Mouse (Mus musculus) heart, embryonic 11.5 days (tissue): ENCODE results near the gene Rbpj. TPM values are rescaled to one million over a fixed set of nuclear protein-coding genes. Genes with fewer than 3 reads are reported as not detected.
A peak's percentile ranks its signal among the peaks of the same experiment; 100 is the strongest.

Experiments used
- ATAC-seq: fragments of 200-750 bp; cut with Nextera tagmentation; replicated peaks from 2 replicates; pipeline ENCODE4 v1.8.0; 2017; ENCODE audit warnings: moderate library complexity; ENCODE audit not compliant: insufficient number of reproducible peaks, low FRiP score, low TSS enrichment
- H3K27ac ChIP-seq: fragments of 300-500 bp; sonication (generic); 2 replicates; pipeline ENCODE4 v1.5.1; 2014; ENCODE audit warnings: mild to moderate bottlenecking, low read depth, low read length
- H3K27me3 ChIP-seq: fragments of 300-500 bp; sonication (generic); 2 replicates; pipeline ENCODE4 v1.6.1; 2014; ENCODE audit warnings: mild to moderate bottlenecking, low read length, mixed read lengths; ENCODE audit not compliant: control insufficient read depth, insufficient read depth
- H3K36me3 ChIP-seq: fragments of 300-500 bp; sonication (generic); 2 replicates; pipeline ENCODE4 v1.6.1; 2014; ENCODE audit warnings: mild to moderate bottlenecking, low read length, moderate library complexity, mixed read lengths; ENCODE audit not compliant: control insufficient read depth, insufficient read depth
- H3K4me1 ChIP-seq: fragments of 300-500 bp; sonication (generic); 2 replicates; pipeline ENCODE4 v1.6.1; 2014; ENCODE audit warnings: low read length; ENCODE audit not compliant: control insufficient read depth, insufficient read depth
- H3K4me2 ChIP-seq: fragments of 300-500 bp; sonication (generic); 2 replicates; pipeline ENCODE4 v1.6.1; 2014; ENCODE audit warnings: mild to moderate bottlenecking, moderate library complexity
- H3K4me3 ChIP-seq: fragments of 300-500 bp; sonication (generic); 2 replicates; pipeline ENCODE4 v1.5.1; 2014; ENCODE audit warnings: low read depth, low read length
- H3K9ac ChIP-seq: fragments of 300-500 bp; sonication (generic); 2 replicates; pipeline ENCODE4 v1.6.1; 2014; ENCODE audit warnings: mild to moderate bottlenecking, low read depth, low read length, moderate library complexity
- H3K9me3 ChIP-seq: fragments of 300-500 bp; sonication (generic); replicated peaks from 2 replicates; pipeline ENCODE4 v1.6.1; 2016; ENCODE audit warnings: low read length; ENCODE audit not compliant: control insufficient read depth
- WGBS: fragments of 180-500 bp; shearing (Covaris S2); extraction: QIAGEN DNeasy Blood & Tissue Kit; methylation state at CpG from one replicate; pipeline ENCODE4 v1.1.7; 2014; ENCODE audit not compliant: insufficient replicate concordance; 5-methylcytosine and 5-hydroxymethylcytosine counted together
- polyA plus RNA-seq: library from polyadenylated mRNA; unstranded; fragments of >200 nt; fragmentation: Nextera tagmentation; extraction: Ambion mirVana; gene quantifications from 2 replicates; pipeline ENCODE4 v1.2.1, GENCODE M21; 2014

Gene Rbpj
- polyA plus RNA-seq, 1 experiment from 2014 or later: 22.0 TPM

DNA sequence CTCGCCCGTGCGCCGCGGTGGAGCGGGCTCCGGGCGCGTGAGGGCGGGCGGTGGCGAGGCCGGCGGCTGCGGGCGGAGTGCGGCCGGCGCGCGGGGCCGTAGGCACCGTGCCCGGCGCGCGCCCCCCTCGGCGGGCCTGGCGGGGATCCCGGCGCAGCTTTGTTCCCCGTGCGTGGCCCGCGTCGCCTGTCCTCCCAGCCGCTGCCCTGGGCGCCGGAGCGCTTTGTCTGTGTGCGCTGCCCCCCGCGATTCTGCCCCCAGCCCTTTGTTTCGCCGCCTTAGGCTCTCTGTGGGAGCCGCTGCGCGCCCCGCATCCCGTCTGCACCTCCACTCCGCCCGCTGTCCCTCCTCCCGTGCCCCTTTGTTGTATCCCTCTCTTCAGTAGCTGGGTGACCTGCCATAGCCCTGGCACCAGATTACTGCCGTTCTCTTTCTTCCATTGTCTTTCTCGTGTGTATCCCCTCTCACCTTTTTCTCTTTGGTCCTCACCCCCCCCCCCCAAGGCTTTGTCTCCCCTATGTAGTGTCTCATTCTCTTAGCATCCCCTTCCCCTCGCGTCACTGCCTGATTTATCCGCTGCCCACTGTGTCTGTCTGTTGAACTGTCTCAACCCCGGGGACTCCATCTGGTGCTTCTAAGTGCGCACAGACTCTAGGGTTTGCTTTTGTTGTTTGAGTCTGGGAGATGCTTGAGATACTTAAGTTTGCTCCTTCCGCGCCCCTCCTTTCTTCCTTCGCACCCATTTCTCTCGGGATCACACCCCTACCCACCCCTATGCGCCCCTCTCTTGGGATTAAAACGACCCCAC is 125.1 kb downstream of the Rbpj start:
- H3K4me3 ChIP-seq: peak overlapping the region; percentile 91
- H3K27me3 ChIP-seq: no peaks in the 10 kb centered on the region
- ATAC-seq: 0 out of 2 replicates have a peak, but pooled peaks have one; percentile 3
- H3K9me3 ChIP-seq: no peaks in the 10 kb centered on the region
- under 1% methylated on average over 65 of the region's 67 CpGs for WGBS
- H3K4me2 ChIP-seq: peak overlapping the region; percentile 98
- H3K9ac ChIP-seq: peak overlapping the region; percentile 95
- H3K27ac ChIP-seq: peak overlapping the region; percentile 98; the same call in 1 of the 2 replicates
- no peaks in the 10 kb centered on the region for H3K36me3 ChIP-seq
- peaks cover 8% of the 10 kb centered on the region for H3K4me1 ChIP-seq

DNA sequence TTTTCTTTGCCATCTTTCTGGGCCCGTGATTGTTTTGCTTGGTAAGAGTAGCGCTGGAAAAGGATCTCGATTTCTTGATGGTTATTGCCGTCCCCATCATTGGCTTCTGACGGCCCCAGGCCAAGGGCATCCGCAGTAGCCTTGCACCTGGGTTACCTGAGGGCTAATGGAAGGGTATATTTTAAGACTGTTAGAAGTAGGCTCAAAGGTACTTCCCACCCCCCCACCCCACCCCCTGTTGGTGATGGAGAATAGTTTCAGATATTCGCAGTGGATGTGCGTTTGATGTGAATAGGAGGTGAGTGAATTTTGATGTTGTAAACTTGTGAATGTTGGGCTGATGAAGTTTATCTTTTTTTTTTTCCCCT is 125.7 kb downstream of the Rbpj start:
- peak overlapping the region; percentile 95; the same call in 1 of the 2 replicates for H3K9ac ChIP-seq
- peaks cover 8% of the 10 kb centered on the region for H3K4me1 ChIP-seq
- no peaks in the 10 kb centered on the region for H3K9me3 ChIP-seq
- H3K4me3 ChIP-seq: peak overlapping the region; percentile 91
- WGBS: 4% methylated on average over 8 of the region's 8 CpGs
- no peak for ATAC-seq
- H3K4me2 ChIP-seq: peak overlapping the region; percentile 98
- no peak overlapping the region for H3K27ac ChIP-seq
- no peaks in the 10 kb centered on the region for H3K36me3 ChIP-seq
- H3K27me3 ChIP-seq: no peaks in the 10 kb centered on the region

DNA sequence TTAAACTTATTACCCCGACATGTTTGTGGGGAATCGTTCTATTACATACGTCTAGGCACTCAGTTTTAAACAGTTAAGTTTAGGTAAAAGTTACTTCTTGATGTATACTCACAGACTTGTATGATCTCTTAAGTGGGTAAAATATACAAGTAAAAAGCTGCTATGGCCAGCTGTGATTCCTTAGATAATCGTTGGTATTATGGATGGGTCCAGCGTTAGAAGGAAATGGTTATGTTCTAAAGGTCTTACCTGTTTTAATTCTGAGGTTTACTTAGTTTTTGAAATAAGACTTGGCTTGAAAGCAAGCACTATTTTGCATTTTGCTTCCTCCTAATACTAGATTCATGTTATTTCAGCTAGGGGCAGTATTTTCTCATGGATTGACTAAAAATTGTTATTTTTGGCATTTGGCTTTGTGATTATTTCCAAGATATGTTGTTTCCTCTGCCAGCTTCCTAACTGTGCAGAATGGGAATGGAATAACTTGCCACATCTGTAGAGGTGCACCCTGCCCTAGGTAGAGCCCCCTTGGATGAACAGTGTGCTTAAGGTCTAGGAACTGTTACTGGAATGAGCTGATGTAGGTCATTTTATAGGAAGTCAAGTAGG is 127.2 kb downstream of the Rbpj start:
- 74% methylated on average over 5 of the region's 5 CpGs for WGBS
- Histone ChIP-seq H3K36me3 (no peaks in the 10 kb centered on the region), H3K4me3 (no peak overlapping the region), H3K27me3 (no peaks in the 10 kb centered on the region), H3K27ac (no peak overlapping the region), H3K4me1 (peaks cover 8% of the 10 kb centered on the region), H3K9me3 (no peaks in the 10 kb centered on the region), H3K4me2 (no peak overlapping the region), H3K9ac (no peak overlapping the region)
- ATAC-seq: no peak

DNA sequence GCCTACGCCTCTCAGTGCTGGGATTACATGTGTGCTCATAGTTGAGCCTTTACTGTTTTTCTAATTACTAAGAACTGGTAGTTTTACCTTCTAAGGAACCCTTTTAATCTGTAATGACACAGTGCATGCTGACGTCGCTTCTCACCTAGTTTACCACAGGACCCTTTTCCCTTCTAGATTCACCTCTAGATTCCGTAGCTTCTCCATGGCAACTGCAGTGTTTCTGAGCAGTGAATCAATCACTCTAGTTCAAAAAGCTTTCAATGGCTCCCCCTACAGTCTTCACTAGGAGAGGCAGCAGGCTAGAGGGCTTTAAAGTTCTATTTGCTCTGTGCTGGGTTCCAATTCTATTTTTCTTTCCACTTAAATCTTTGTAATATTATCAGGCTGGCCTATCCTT is 128.3 kb downstream of the Rbpj start:
- H3K27ac ChIP-seq: no peak overlapping the region
- no peaks in the 10 kb centered on the region for H3K36me3 ChIP-seq
- H3K4me3 ChIP-seq: no peak overlapping the region
- peaks cover 6% of the 10 kb centered on the region for H3K4me1 ChIP-seq
- no peak for ATAC-seq
- H3K27me3 ChIP-seq: no peaks in the 10 kb centered on the region
- no peak overlapping the region for H3K4me2 ChIP-seq
- no peaks in the 10 kb centered on the region for H3K9me3 ChIP-seq
- no peak overlapping the region for H3K9ac ChIP-seq
- 22% methylated on average over 4 of the region's 4 CpGs for WGBS

DNA sequence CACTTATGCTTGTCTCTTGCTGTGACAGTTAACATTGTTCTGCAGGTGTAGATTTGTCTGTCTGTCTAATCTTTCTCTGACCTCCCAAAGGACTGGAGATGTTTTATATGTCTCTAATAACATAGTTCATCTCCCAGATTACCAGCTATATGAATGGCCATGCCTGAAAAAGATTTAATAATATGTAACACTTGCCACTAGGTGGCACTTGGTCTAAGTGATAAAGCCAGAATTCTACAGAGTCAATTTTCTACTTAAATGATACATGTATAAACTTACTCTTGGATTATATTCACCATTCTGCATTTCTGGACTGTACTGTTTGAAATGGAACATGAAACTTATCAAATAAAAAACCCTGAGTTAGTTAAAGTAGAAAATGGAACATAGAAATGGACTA is 132.6 kb downstream of the Rbpj start:
- Histone ChIP-seq H3K27me3 (no peaks in the 10 kb centered on the region), H3K36me3 (no peaks in the 10 kb centered on the region), H3K27ac (no peak overlapping the region), H3K4me2 (no peak overlapping the region), H3K4me1 (peaks cover 6% of the 10 kb centered on the region), H3K9me3 (no peaks in the 10 kb centered on the region), H3K4me3 (no peak overlapping the region), H3K9ac (no peak overlapping the region)
- ATAC-seq: no peak

DNA sequence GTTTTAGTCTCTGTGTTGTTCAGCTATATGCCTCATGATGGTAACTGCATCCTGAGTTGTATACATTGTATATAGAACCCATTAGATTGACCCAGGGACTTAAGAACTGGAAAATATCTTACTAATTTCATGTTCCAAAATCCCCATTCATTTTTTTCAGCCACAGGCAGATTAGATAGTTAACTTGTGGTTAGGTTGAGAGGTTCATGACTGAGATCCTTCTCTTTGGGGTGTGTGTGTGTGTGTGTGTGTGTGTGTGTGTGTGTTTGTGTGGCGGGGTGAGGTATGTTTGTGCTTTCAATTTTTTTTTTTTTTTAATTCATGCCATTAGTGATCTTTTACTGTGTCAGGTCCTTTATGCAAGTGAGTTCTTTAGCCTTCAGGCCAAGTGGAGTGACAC is 133.2 kb downstream of the Rbpj start:
- H3K27me3 ChIP-seq: no peaks in the 10 kb centered on the region
- no peak for ATAC-seq
- H3K4me3 ChIP-seq: no peak overlapping the region
- WGBS: 86% methylated on average over 1 of the region's 1 CpGs
- H3K36me3 ChIP-seq: no peaks in the 10 kb centered on the region
- no peak overlapping the region for H3K9ac ChIP-seq
- H3K4me2 ChIP-seq: no peak overlapping the region
- no peaks in the 10 kb centered on the region for H3K9me3 ChIP-seq
- no peak overlapping the region for H3K27ac ChIP-seq
- peaks cover 3% of the 10 kb centered on the region for H3K4me1 ChIP-seq

DNA sequence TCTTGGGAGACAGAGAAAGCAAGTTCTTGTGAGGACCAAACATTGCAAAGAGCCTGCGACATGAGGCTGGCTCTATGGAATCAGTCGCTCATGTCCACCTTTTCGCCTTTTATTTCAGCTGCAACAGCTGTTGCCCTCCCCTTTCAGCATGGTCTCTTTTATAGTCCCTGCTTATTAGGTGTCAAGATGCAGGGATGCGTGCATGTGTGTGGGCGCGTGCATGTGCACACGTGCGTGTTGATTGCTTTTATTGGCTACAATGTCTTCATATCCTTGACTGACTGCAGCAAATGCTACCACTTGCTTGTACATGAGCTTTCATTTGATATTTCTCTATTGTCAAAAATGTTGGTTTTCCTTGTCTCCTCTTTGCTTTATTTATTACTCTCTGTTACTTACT is 136.2 kb downstream of the Rbpj start:
- H3K4me3 ChIP-seq: no peak overlapping the region
- no peak overlapping the region for H3K9ac ChIP-seq
- no peaks in the 10 kb centered on the region for H3K27me3 ChIP-seq
- no peaks in the 10 kb centered on the region for H3K9me3 ChIP-seq
- no peak overlapping the region for H3K27ac ChIP-seq
- 91% methylated on average over 8 of the region's 8 CpGs for WGBS
- no peaks in the 10 kb centered on the region for H3K36me3 ChIP-seq
- no peak for ATAC-seq
- H3K4me2 ChIP-seq: no peak overlapping the region
- no peaks in the 10 kb centered on the region for H3K4me1 ChIP-seq

DNA sequence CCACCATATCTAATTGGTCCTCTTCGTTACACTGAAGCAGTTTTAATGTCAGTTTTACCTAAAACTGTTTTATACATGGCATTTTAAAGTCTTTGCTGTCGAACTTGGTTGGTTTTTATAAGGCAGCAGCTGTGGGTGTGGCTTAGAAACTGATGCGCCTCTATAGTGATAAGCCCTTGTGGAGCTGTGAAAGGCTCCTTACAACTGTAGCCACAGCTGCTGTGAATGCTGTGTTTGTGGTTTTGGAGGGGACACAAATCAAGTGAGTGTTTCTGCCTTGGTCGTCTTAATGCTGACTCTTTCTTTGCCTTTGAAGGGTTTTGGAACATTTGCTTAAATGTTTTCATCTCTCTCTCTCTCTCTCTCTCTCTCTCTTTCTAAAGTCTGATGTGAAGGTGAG is 139.5 kb downstream of the Rbpj start:
- Histone ChIP-seq H3K4me3 (no peak overlapping the region), H3K36me3 (no peaks in the 10 kb centered on the region), H3K4me1 (0 out of 2 replicates have a peak, but pooled peaks cover 2% of the 10 kb centered on the region), H3K9me3 (no peaks in the 10 kb centered on the region), H3K9ac (no peak overlapping the region), H3K27me3 (no peaks in the 10 kb centered on the region), H3K4me2 (no peak overlapping the region), H3K27ac (no peak overlapping the region)
- 66% methylated on average over 4 of the region's 4 CpGs for WGBS
- no peak for ATAC-seq
